Mouse (Mus musculus) hindbrain, embryonic 13.5 days (tissue): Measurements from ENCODE around the gene Adam11. TPM values are rescaled to one million over a fixed set of nuclear protein-coding genes. Genes with fewer than 3 reads are reported as not detected.

ENCODE experiments used
- ATAC-seq: fragments of 200-750 bp; cut with Nextera tagmentation; 2 replicates; pipeline ENCODE4 v1.8.0; 2017; ENCODE audit warnings: moderate TSS enrichment; ENCODE audit not compliant: low FRiP score
- H3K27ac ChIP-seq: fragments of 300-500 bp; sonication (generic); 2 replicates; pipeline ENCODE4 v1.5.1; 2015; ENCODE audit warnings: inconsistent platforms, mild to moderate bottlenecking, moderate library complexity
- H3K27me3 ChIP-seq: fragments of 300-500 bp; sonication (generic); 2 replicates; pipeline ENCODE4 v1.6.1; 2015; ENCODE audit warnings: mild to moderate bottlenecking, inconsistent platforms
- H3K36me3 ChIP-seq: fragments of 300-500 bp; sonication (generic); 2 replicates; pipeline ENCODE4 v1.6.1; 2015; ENCODE audit warnings: mild to moderate bottlenecking, inconsistent platforms
- H3K4me1 ChIP-seq: fragments of 300-500 bp; sonication (generic); replicated peaks from 2 replicates; pipeline ENCODE4 v1.6.1; 2015; ENCODE audit warnings: inconsistent platforms
- H3K4me2 ChIP-seq: fragments of 300-500 bp; sonication (generic); 2 replicates; pipeline ENCODE4 v1.6.1; 2015; ENCODE audit warnings: inconsistent platforms, mild to moderate bottlenecking, moderate library complexity
- H3K4me3 ChIP-seq: fragments of 300-500 bp; sonication (generic); 2 replicates; pipeline ENCODE4 v1.5.1; 2015; ENCODE audit warnings: mild to moderate bottlenecking, inconsistent platforms
- H3K9ac ChIP-seq: fragments of 300-500 bp; sonication (generic); 2 replicates; pipeline ENCODE4 v1.6.1; 2015; ENCODE audit warnings: mild to moderate bottlenecking, inconsistent platforms
- H3K9me3 ChIP-seq: fragments of 300-500 bp; sonication (generic); 2 replicates; pipeline ENCODE4 v1.6.1; 2016; ENCODE audit warnings: inconsistent platforms
- WGBS: fragments of 180-500 bp; shearing (Covaris S2); methylation state at CpG from one replicate; pipeline ENCODE4 v1.1.7; 2015; 5-methylcytosine and 5-hydroxymethylcytosine counted together
- polyA plus RNA-seq: library from polyadenylated mRNA; unstranded; fragments of >200 nt; fragmentation: Nextera tagmentation; extraction: Ambion mirVana; gene quantifications from 2 replicates; pipeline ENCODE4 v1.2.1, GENCODE M21; 2015

Adam11 gene
- polyA plus RNA-seq, 1 experiment from 2014 or later, result 27.6 TPM

GRCm38 (mm10) chr11:102772771-102773700, 11.8 kb downstream of the Adam11 start:
- Histone ChIP-seq H3K4me3 (no peak overlapping the region), H3K4me1 (peaks cover 74% of the 10 kb centered on the region), H3K27ac (peak overlapping the region; percentile 96), H3K4me2 (0 out of 2 replicates have a peak overlapping the region, but pooled peaks have one; percentile 8), H3K9me3 (no peaks in the 10 kb centered on the region), H3K36me3 (peaks cover 19% of the 10 kb centered on the region), H3K9ac (peak overlapping the region; percentile 46; the same call in 1 of the 2 replicates), H3K27me3 (no peaks in the 10 kb centered on the region)
- ATAC-seq, result no peak
- 57% methylated on average over 18 of the region's 18 CpGs for WGBS

DNA sequence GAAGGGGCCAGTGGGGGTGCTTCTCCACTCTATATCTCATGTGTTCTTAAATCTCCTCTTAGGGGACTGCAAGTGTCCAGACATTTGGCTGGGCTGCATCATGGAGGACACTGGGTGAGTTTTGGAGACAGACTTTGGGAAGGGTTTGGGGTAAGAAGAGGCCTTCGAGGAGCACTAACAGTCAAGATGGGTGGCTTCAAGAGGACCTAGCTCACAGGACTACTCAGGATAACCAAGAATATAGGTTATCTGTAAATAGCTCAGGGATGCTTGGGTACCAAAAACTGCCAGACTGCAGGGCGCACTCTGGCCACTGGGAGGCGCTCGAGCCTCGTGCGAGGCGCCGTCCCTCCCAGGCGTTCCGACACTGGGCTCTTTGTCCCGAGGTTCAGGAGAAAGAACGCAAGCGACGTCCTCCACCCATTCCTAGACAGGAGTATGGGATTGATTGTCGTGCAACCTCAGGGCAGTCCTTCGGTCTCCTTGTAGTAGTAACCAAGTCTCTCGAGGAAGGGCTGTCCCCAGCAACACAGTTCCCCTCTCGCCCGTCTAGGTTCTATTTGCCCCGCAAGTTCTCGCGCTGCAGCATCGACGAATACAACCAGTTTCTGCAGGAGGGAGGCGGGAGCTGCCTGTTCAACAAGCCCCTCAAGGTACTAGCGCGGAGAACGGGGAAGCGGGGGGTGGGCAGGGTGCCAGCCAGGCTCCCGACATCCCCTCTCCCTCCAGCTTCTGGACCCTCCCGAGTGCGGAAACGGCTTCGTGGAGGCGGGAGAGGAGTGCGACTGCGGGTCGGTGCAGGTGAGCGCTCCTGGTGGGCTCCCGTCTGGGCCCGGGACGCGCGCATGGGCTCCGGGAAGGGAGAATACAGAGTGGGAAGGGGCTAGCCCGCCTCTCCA, 12.7 kb downstream of the Adam11 start:
- H3K9me3 ChIP-seq, result no peaks in the 10 kb centered on the region
- H3K9ac ChIP-seq, result peak overlapping the region; percentile 90
- H3K4me3 ChIP-seq, result peak overlapping the region; percentile 58
- ATAC-seq, result peak; percentile 36
- H3K4me2 ChIP-seq, result peak overlapping the region; percentile 89
- WGBS, result under 1% methylated on average over 46 of the region's 46 CpGs
- no peaks in the 10 kb centered on the region for H3K27me3 ChIP-seq
- H3K36me3 ChIP-seq, result peaks cover 21% of the 10 kb centered on the region
- H3K4me1 ChIP-seq, result peaks cover 80% of the 10 kb centered on the region
- peak overlapping the region; percentile 96 for H3K27ac ChIP-seq

DNA sequence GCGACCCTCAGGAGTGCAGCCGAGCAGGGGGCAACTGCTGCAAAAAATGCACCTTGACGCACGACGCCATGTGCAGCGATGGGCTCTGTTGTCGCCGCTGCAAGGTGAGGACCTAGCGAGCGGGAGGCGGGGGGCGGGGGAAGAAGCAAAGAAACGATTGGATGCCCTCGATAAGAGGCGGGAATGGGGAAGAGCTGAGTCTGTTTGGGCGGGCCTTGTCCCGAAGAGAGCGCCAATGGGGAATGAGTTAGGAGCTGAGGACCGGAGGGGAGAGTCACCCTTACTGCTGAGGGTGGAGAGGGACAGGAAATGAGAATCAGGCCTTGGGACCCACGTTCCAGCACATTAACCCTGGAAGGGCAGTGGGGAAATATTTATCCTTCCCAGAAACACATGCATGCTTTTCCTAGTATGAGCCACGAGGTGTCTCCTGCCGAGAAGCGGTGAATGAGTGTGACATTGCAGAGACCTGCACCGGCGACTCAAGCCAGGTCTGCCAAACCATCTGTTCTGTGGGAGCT, 13.4 kb downstream of the Adam11 start:
- ATAC-seq, result peak; percentile 88
- WGBS, result under 1% methylated on average over 25 of the region's 25 CpGs
- Histone ChIP-seq H3K4me2 (peak overlapping the region; percentile 89), H3K9me3 (no peaks in the 10 kb centered on the region), H3K9ac (peak overlapping the region; percentile 90), H3K4me1 (peaks cover 72% of the 10 kb centered on the region), H3K36me3 (peaks cover 21% of the 10 kb centered on the region), H3K27me3 (no peaks in the 10 kb centered on the region), H3K4me3 (peak overlapping the region; percentile 58), H3K27ac (peak overlapping the region; percentile 96)

DNA sequence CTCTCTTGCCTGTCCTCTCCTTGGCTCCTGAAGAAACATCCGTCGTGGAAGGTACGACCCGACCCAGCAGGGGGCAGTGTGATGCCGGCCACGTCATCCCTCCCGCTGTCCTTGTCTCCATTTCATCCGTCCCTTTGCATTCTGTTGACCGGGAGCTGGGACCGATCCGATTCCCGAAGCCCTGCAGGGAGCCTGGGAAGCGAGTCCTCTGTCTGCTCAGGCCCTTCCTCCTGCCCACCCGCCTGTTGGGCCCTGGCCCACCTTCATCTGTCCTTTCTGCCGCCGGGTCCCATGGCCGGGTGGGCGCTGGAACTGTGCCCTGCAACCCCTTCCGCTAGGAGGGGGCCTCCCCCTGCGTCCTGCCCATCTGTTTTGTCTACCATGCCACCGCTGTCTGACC, 16.4 kb downstream of the Adam11 start:
- Histone ChIP-seq H3K27me3 (no peaks in the 10 kb centered on the region), H3K27ac (peak overlapping the region; percentile 31; the same call in 1 of the 2 replicates), H3K9ac (peak overlapping the region; percentile 71), H3K9me3 (no peaks in the 10 kb centered on the region), H3K36me3 (peaks cover 21% of the 10 kb centered on the region), H3K4me3 (peak overlapping the region; percentile 19; the same call in 1 of the 2 replicates), H3K4me2 (peak overlapping the region; percentile 49), H3K4me1 (peaks cover 52% of the 10 kb centered on the region)
- ATAC-seq, result no peak
- WGBS, result 33% methylated on average over 21 of the region's 21 CpGs

DNA sequence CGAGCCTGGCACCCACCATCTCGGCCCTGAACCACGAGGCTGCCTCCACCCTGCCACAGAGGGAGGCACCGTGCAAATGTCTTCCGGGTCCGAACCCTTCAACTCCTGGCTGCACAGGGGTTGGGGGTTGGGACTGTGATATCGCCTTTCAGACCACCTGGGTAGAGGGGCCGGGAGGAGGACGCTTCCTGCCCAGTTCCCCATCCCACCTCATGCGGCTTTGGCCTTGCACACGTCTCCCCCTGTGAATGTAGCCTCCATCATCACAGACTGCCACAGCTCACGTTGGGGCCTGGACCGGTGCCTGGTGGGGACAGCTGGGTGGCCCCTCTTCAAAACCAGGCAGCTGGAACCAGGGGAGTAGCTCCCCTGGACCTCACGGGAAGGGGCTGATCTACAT, 16.9 kb downstream of the Adam11 start:
- no peak overlapping the region for H3K4me3 ChIP-seq
- peak overlapping the region; percentile 71 for H3K9ac ChIP-seq
- no peak for ATAC-seq
- H3K4me2 ChIP-seq, result peak overlapping the region; percentile 49
- H3K27ac ChIP-seq, result peak overlapping the region; percentile 31; the same call in 1 of the 2 replicates
- H3K36me3 ChIP-seq, result peaks cover 21% of the 10 kb centered on the region
- 33% methylated on average over 14 of the region's 14 CpGs for WGBS
- H3K27me3 ChIP-seq, result no peaks in the 10 kb centered on the region
- no peaks in the 10 kb centered on the region for H3K9me3 ChIP-seq
- H3K4me1 ChIP-seq, result peaks cover 47% of the 10 kb centered on the region

GRCm38 (mm10) chr11:102778597-102778996, 17.4 kb downstream of the Adam11 start:
- ATAC-seq, result no peak
- Histone ChIP-seq H3K27me3 (no peaks in the 10 kb centered on the region), H3K36me3 (peaks cover 21% of the 10 kb centered on the region), H3K9ac (peak overlapping the region; percentile 29; the same call in 1 of the 2 replicates), H3K27ac (no peak overlapping the region), H3K4me2 (no peak overlapping the region), H3K4me1 (peaks cover 42% of the 10 kb centered on the region), H3K9me3 (no peaks in the 10 kb centered on the region), H3K4me3 (no peak overlapping the region)
- WGBS, result 43% methylated on average over 5 of the region's 5 CpGs

DNA sequence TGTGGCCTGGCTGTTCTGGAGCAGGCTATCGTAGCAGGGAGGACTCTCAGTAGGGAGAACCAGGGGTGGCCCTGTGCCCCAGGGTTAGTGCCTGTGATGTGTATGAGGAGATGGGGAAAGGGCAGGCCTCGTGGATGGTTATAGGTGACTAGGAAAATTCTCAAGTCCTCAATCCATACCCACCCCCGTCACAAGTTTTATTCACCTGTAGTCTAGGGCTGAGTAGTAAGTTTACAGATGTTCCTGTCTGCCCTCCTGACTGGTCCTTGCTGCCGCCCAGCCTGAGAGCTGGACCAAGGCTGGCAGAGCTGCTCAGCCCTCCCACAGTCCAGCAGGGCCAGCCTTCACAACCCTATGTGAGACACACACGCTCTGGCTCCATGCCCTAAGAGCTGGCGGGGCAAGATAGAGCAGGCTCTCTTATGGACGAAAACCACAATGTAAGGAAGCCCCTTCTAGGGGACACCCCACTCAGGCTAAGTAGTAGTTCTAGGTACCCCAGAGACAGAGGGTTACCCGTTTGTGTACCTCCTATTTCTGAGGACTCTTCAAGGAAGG, 17.9 kb downstream of the Adam11 start:
- H3K27ac ChIP-seq, result peak overlapping the region; percentile 0; the same call in 1 of the 2 replicates
- H3K9ac ChIP-seq, result peak overlapping the region; percentile 29; the same call in 1 of the 2 replicates
- H3K4me1 ChIP-seq, result peaks cover 40% of the 10 kb centered on the region
- H3K4me3 ChIP-seq, result no peak overlapping the region
- H3K4me2 ChIP-seq, result no peak overlapping the region
- H3K27me3 ChIP-seq, result no peaks in the 10 kb centered on the region
- ATAC-seq, result no peak
- WGBS, result 87% methylated on average over 8 of the region's 8 CpGs
- peaks cover 21% of the 10 kb centered on the region for H3K36me3 ChIP-seq
- H3K9me3 ChIP-seq, result no peaks in the 10 kb centered on the region

DNA sequence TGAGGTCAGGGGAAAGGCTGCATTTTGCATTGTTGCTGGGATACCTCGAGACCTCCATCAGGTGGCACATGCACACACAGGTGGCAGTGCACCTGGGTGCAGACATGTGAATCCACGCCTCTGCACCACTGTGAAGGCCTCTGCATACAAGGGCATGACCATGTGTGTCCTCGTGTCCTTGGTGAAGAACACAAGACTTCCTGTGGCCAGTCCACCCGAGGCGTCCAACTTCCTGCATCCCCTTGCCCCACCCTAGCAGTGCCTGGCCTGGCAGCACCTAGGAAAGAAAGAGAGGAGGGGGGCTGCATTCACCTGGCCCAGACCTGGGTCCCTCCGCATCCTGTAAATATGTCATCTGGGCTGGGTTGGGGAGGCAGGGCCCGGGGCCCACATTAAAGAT, 18.6 kb downstream of the Adam11 start:
- no peak overlapping the region for H3K4me2 ChIP-seq
- no peaks in the 10 kb centered on the region for H3K27me3 ChIP-seq
- H3K27ac ChIP-seq, result peak overlapping the region; percentile 26; the same call in 1 of the 2 replicates
- H3K9me3 ChIP-seq, result no peaks in the 10 kb centered on the region
- H3K4me1 ChIP-seq, result peaks cover 37% of the 10 kb centered on the region
- ATAC-seq, result no peak
- H3K4me3 ChIP-seq, result no peak overlapping the region
- peak overlapping the region; percentile 49; the same call in 1 of the 2 replicates for H3K9ac ChIP-seq
- H3K36me3 ChIP-seq, result peaks cover 21% of the 10 kb centered on the region
- whole genome bisulfite sequencing, result 80% methylated on average over 7 of the region's 7 CpGs

DNA sequence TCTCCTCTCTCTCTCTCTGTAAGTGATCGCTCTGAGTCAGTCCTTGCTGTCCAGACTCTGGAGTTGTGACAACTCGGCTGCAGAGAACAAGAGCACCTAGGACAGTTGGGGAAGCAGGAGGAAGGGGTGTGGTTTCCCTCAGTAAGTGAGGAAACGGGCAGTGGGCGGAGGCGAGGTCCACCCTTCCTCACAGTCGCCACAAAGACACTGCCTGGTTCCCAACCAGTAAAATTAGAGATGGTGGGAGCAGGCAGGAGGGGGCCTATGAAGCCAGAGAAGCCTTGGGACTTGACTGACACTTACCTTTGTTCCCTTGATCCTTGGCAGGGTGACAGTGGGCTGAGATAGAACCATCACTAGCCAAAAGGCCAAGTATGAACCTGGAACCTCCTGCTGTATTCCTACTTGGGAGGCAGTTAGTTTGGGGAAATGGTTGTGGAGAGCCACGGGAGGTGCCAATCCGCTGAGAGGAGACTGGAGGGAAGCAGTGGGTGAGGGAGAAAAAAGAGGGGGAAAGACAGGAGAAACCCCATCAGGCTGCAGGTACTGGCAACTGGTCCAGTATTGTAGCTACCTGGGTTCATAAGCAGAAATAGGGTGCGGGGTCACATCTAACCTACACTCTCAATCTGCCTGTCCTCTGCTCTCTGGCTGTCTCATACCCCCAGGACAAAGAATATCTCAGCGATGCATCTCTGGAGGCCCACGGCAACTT, 19.2 kb downstream of the Adam11 start:
- no peak overlapping the region for H3K4me3 ChIP-seq
- no peaks in the 10 kb centered on the region for H3K27me3 ChIP-seq
- no peak for ATAC-seq
- peak overlapping the region; percentile 49 for H3K27ac ChIP-seq
- no peak overlapping the region for H3K4me2 ChIP-seq
- peaks cover 31% of the 10 kb centered on the region for H3K4me1 ChIP-seq
- H3K36me3 ChIP-seq, result peaks cover 21% of the 10 kb centered on the region
- peak overlapping the region; percentile 49 for H3K9ac ChIP-seq
- WGBS, result 44% methylated on average over 11 of the region's 11 CpGs
- no peaks in the 10 kb centered on the region for H3K9me3 ChIP-seq

GRCm38 (mm10) chr11:102780986-102781351, 19.7 kb downstream of the Adam11 start:
- Histone ChIP-seq H3K27ac (peak overlapping the region; percentile 49), H3K36me3 (peaks cover 20% of the 10 kb centered on the region), H3K27me3 (no peaks in the 10 kb centered on the region), H3K9me3 (no peaks in the 10 kb centered on the region), H3K9ac (peak overlapping the region; percentile 46; the same call in 1 of the 2 replicates), H3K4me1 (peaks cover 25% of the 10 kb centered on the region), H3K4me3 (no peak overlapping the region), H3K4me2 (no peak overlapping the region)
- ATAC-seq, result no peak
- 53% methylated on average over 10 of the region's 10 CpGs for WGBS

GRCm38 (mm10) chr11:102781523-102781922, 20.3 kb downstream of the Adam11 start:
- ATAC-seq, result no peak
- H3K9ac ChIP-seq, result no peak overlapping the region
- no peak overlapping the region for H3K4me2 ChIP-seq
- H3K36me3 ChIP-seq, result peaks cover 15% of the 10 kb centered on the region
- H3K27me3 ChIP-seq, result no peaks in the 10 kb centered on the region
- 91% methylated on average over 4 of the region's 4 CpGs for WGBS
- no peak overlapping the region for H3K27ac ChIP-seq
- H3K4me1 ChIP-seq, result peaks cover 25% of the 10 kb centered on the region
- H3K9me3 ChIP-seq, result no peaks in the 10 kb centered on the region
- H3K4me3 ChIP-seq, result no peak overlapping the region
